16 mouse cellular contexts compared by ENCODE assay signal in genomic region chr7:67775623-67776022, GRCm38 (mm10). TPM values are rescaled to one million over a fixed set of nuclear protein-coding genes. Genes with fewer than 3 reads are reported as not detected.
"Had no signal": no experiment of that assay in that cellular context is flagged by ENCODE, and none has a peak within 500 bp of the region (broad histone marks: within the 10 kb centered on the region; RNA-seq: fewer than 3 reads in every experiment).

No protein-coding gene starts in this region.

- DNase-seq: liver; liver, embryonic 13.5 days; liver, postnatal 0 days; right cerebral cortex, postnatal 14 days; thymus, adult 18-20 months; thymus, postnatal 14 days; thymus, postnatal 36 days had no signal

- H3K27ac ChIP-seq: liver, embryonic 13.5 days; liver, embryonic 15.5 days; macrophage; midbrain, embryonic 13.5 days; midbrain, embryonic 15.5 days; neural tube, embryonic 12.5 days; stomach, embryonic 15.5 days had no signal

- H3K9ac ChIP-seq: liver, embryonic 13.5 days; liver, embryonic 15.5 days; liver, postnatal 0 days; midbrain, embryonic 13.5 days; midbrain, embryonic 15.5 days; neural tube, embryonic 12.5 days; stomach, embryonic 15.5 days had no signal

- H3K9me3 ChIP-seq: liver, embryonic 13.5 days; liver, embryonic 15.5 days; midbrain, embryonic 13.5 days; midbrain, embryonic 15.5 days; neural tube, embryonic 12.5 days; stomach, embryonic 15.5 days had no signal

- H3K4me2 ChIP-seq: liver, embryonic 11.5 days; liver, embryonic 13.5 days; liver, embryonic 15.5 days; midbrain, embryonic 11.5 days; midbrain, embryonic 13.5 days; midbrain, embryonic 15.5 days; neural tube, embryonic 12.5 days; stomach, embryonic 15.5 days had no signal

- H3K4me1 ChIP-seq: liver, embryonic 13.5 days; liver, embryonic 15.5 days; megakaryocyte, embryonic 14.5 days; midbrain, embryonic 15.5 days; neural tube, embryonic 12.5 days had no signal

- H3K36me3 ChIP-seq: liver, embryonic 13.5 days; liver, embryonic 15.5 days; midbrain, embryonic 13.5 days; midbrain, embryonic 15.5 days; neural tube, embryonic 12.5 days; stomach, embryonic 15.5 days had no signal

- H3K27me3 ChIP-seq: liver, embryonic 13.5 days; midbrain, embryonic 13.5 days; midbrain, embryonic 15.5 days; neural tube, embryonic 12.5 days; stomach, embryonic 15.5 days had no signal

- ATAC-seq: liver, postnatal 0 days; midbrain, embryonic 13.5 days; midbrain, embryonic 15.5 days had no signal

- H3K4me3 ChIP-seq: liver, embryonic 13.5 days; liver, embryonic 15.5 days; megakaryocyte, embryonic 14.5 days; midbrain, embryonic 13.5 days; midbrain, embryonic 15.5 days; neural tube, embryonic 12.5 days; stomach, embryonic 15.5 days had no signal

RNA-seq across cellular contexts. Expression of gene Synm, which starts 16.1 kb away (rescaled TPM):
- polyA plus RNA-seq: macrophage had no signal
